In genomic region chr11:70038174-70038573, GRCm38 (mm10) we compare ENCODE assay signal across 17 mouse cellular contexts. TPM values are rescaled to one million over a fixed set of nuclear protein-coding genes. Genes with fewer than 3 reads are reported as not detected.
"Had no signal": no experiment of that assay in that cellular context is flagged by ENCODE, and none has a peak within 500 bp of the region (broad histone marks: within the 10 kb centered on the region; RNA-seq: fewer than 3 reads in every experiment).

No protein-coding gene starts in this region.

- H3K4me3 ChIP-seq: kidney, embryonic 15.5 days; limb, embryonic 13.5 days; megakaryocyte, embryonic 14.5 days; midbrain, embryonic 15.5 days had no signal

- H3K4me1 ChIP-seq: kidney, embryonic 15.5 days; limb, embryonic 13.5 days; midbrain, embryonic 15.5 days had no signal

- DNase-seq: kidney, adult 18-20 months; kidney, postnatal 25 days; layer of hippocampus, adult 9-11 months; left cerebral cortex, postnatal 4 days; lung, adult 18-20 months; lung, postnatal 4 days; right cerebral cortex, postnatal 14 days; thymus, adult 18-20 months; thymus, postnatal 14 days had no signal

- ATAC-seq: midbrain, embryonic 15.5 days had no signal

- H3K9ac ChIP-seq: kidney, embryonic 15.5 days; limb, embryonic 13.5 days; liver, embryonic 14.5 days; midbrain, embryonic 15.5 days had no signal

- H3K27ac ChIP-seq: kidney, embryonic 15.5 days; limb, embryonic 13.5 days; liver, embryonic 14.5 days; midbrain, embryonic 15.5 days had no signal

- H3K27me3 ChIP-seq: kidney, embryonic 15.5 days; limb, embryonic 13.5 days; megakaryocyte, embryonic 14.5 days; midbrain, embryonic 15.5 days had no signal

RNA-seq across cellular contexts. Expression of gene Asgr1, which starts 15.7 kb away (rescaled TPM):
- polyA plus RNA-seq: lung, embryonic 16.5 days; neural tube, embryonic 14.5 days; stomach, embryonic 14.5 days had no signal
